Mouse (Mus musculus): ENCODE measurements around the gene Focad.

- TF ChIP-seq CTCF (IDR thresholded peaks at IDR 0.05; ENCODE audit: extremely low read depth, insufficient read depth, insufficient read length, insufficient replicate concordance) (no peak), POLR2A (IDR thresholded peaks at IDR 0.05; ENCODE audit: low read depth, low read length) (no peak)
These were observed 93.2 kb downstream of the Focad start for GRCm38 (mm10) chr4:88187649-88188048.

Data from spleen, adult 2 months (tissue).